Mouse (Mus musculus) ovary, adult 18-20 months (tissue): ENCODE results near the gene Exoc6.

Experiments used
- DNase-seq: peaks from one replicate; pipeline ENCODE4 v3.0.0; 2022; ENCODE audit warnings: low spot score, mixed read lengths

Gene Exoc6

GRCm38 (mm10) chr19:37579607-37580006, 29.4 kb downstream of the Exoc6 start:
- no peak for DNase-seq

- no peak for DNase-seq
Observed at GRCm38 (mm10) chr19:37580438-37580837, 30.2 kb downstream of the Exoc6 start.

DNA sequence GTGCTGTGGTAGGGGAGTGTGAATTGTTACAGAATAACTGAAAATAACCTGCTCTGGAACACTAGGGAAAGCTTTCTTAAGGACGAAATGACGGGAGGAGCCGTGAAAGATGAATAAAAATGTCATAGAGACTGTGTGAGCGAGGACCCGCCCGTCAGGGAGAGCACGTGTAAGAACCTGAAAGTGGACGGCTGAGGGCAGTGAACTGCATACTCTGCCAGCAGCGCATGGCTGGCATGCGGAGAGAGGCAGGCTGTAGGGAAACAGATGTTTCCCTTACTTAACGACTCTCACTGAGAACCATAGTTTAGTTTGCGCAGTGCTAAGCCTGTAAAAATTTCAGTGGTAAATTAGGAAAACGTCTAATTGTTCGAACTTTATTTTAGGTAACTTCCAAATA, 35.0 kb downstream of the Exoc6 start:
- no peak for DNase-seq

DNA sequence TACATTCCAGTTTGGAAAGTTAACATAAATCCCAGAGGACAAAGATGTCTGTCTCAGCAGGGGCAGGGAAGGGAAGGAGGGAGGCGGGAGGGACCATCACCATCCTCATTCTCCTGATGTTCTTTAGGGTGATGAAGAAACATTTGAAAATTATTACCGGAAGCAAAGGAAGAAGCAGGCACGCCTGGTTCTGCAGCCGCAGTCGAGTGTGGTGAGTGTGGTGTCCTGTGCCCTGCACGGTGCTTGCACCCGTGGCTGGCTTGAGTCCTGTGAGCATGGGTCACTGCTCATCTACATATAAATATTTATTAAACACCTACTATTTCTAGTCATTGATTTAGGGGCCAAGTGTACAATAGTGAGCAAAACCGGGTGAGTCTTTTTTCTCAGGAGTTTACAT, 35.5 kb downstream of the Exoc6 start:
- no peak for DNase-seq

- DNase-seq = no peak
Observed at GRCm38 (mm10) chr19:37590544-37590943, 40.3 kb downstream of the Exoc6 start.

GRCm38 (mm10) chr19:37601968-37602848, 52.0 kb downstream of the Exoc6 start:
- no peak for DNase-seq

- no peak for DNase-seq
Observed at GRCm38 (mm10) chr19:37609991-37610390, 59.8 kb downstream of the Exoc6 start.

GRCm38 (mm10) chr19:37612893-37613292, 62.7 kb downstream of the Exoc6 start:
- no peak for DNase-seq

DNA sequence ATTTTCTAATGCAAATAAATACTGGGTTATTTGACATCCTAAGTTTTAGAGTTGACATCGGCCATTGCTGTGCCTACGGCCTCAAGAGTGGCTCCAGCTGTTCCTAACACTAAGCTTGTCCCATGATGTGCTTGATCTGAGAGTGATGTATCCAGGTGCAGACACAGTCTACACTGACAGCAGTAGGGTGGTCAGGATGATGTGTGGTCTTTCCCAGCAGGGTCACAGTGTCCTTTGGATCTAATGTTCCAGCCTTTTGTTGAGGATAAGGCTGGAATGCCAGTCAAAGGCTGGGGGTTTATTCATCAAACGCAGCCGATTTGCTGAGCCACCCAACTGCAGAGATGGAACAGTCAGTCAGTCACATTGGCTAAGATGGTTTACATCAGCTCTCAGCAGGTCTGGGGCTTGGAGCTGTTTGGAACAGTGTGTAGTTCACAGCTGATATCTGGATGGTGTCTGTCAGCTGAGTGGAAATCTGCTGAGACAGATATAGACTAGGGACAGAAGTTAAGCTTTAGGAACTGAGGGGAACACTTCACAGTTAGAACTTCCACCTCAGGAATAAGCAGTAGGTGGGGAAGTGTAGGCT, 64.9 kb downstream of the Exoc6 start:
- DNase-seq = no peak

- DNase-seq = no peak
Observed at GRCm38 (mm10) chr19:37647994-37648393, 97.8 kb downstream of the Exoc6 start.

GRCm38 (mm10) chr19:37650526-37650925, 100.3 kb downstream of the Exoc6 start:
- DNase-seq = no peak

GRCm38 (mm10) chr19:37654012-37654411, 103.8 kb downstream of the Exoc6 start:
- DNase-seq = no peak

DNA sequence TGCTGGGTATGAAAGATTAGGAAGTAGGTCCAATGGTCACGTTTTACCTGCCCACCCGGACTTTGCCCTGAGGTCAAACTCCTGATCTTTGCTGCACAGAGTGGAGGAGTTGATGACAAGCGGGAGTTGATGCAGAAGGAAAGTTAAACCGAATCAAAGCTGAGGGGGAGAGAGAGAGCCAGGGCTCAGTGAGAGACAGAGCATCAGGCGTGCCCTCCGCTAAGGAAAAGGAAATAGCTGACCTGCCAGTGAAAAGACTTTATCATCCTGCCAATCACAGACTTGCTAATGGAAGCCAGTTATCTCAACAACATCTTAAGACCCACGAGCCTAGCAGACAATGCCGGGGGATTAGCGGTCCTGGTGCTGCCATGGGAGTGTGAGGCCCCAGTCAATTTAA, 106.2 kb downstream of the Exoc6 start:
- no peak for DNase-seq

DNA sequence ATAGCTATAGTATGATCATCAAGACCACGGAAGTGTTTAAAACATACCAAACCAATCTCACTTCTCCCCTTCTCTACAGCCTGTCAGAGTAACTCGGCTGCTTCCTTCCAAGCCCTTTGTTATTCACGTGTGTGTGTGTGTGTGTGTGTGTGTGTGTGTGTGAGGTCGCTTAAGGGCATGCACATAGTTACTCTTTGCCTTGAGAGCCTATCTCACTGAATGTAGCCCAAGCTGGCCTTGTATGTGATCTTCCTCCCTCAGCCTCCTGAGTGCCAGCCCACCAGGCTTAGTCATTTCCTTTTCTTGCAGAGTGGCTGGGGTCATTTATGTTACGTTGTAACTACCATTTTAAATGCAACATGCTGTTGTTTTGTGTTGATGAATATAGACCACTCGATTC, 115.0 kb downstream of the Exoc6 start:
- no peak for DNase-seq

- no peak for DNase-seq
Observed at GRCm38 (mm10) chr19:37667855-37668594, 117.8 kb downstream of the Exoc6 start.

DNA sequence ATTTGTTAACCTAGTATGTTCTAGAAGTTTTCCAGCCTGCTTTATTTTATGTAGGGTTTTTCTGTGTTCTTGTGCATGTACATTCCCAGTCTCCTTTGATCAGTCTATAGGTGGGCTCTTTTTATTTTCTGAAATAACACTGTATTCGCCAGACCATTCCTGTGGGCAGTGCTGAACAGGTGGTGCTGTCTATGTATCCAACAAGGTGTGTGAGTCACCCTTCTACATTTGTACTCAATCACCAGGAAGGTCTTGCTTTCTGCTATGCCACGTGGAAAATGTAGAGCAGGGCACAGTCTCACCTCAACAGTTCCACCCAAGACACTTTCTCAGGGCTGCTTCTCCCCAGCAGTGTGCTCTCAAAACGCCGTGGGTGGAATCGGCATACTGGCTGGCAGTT, 118.4 kb downstream of the Exoc6 start:
- no peak for DNase-seq

DNA sequence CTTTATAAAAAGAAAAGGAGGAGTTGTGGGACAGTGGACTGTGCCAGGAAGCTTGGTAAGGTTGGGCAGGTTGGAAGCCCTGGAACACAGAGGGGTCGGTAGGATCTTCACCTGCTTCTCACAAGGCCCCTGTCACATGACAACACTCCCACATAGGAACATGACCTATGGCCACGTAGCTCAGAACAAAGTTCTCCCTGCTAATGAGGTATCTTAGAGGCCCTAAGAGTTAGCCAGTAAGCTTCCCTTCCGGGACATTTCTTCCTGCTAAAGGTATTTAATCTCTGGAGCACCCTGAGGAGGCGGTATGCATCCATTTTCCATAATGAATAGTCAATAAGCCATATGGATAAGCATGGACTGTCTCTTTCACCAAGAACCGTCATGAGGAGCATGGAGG, 119.3 kb downstream of the Exoc6 start:
- no peak for DNase-seq

DNA sequence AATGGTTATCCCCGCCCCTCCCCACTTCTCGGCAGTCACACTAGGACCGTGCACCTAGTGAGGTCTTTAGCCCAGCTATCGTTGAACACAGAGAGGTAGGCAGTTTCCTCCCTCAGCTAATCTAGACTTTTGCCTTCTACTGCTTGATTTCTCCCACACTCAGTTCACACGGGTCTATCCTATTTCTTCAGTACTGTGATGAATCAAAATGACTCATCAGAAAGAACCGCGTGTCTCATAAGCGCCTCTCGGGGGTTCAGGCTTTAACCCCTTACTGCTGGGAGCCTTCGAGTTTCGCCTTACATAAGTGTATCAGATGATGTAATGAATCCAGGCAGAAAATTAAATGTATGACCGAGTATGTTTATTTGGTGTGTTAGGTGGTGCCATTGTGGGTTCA, 123.2 kb downstream of the Exoc6 start:
- no peak for DNase-seq

GRCm38 (mm10) chr19:37685281-37685680, 135.1 kb downstream of the Exoc6 start, which contains the start of gene Cyp26c1:
Gene Cyp26c1 (plus strand): TSS chr19:37685581.
- DNase-seq = no peak

DNA sequence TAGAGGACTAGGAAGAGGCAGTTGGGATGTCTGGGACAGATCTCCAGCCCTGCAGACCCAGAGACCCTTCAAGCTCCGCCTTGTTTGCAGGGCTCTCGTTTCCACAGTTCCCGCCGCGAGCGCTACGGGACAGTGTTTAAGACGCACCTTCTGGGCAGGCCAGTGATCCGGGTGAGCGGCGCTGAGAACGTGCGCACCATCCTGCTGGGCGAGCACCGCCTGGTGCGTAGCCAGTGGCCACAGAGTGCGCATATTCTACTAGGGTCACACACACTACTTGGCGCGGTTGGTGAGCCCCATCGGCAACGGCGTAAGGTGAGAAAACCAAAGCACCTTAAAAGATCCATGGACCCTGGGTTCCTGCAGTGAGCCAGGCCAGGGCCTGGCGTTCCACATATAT, 136.1 kb downstream of the Exoc6 start:
- no peak for DNase-seq

DNA sequence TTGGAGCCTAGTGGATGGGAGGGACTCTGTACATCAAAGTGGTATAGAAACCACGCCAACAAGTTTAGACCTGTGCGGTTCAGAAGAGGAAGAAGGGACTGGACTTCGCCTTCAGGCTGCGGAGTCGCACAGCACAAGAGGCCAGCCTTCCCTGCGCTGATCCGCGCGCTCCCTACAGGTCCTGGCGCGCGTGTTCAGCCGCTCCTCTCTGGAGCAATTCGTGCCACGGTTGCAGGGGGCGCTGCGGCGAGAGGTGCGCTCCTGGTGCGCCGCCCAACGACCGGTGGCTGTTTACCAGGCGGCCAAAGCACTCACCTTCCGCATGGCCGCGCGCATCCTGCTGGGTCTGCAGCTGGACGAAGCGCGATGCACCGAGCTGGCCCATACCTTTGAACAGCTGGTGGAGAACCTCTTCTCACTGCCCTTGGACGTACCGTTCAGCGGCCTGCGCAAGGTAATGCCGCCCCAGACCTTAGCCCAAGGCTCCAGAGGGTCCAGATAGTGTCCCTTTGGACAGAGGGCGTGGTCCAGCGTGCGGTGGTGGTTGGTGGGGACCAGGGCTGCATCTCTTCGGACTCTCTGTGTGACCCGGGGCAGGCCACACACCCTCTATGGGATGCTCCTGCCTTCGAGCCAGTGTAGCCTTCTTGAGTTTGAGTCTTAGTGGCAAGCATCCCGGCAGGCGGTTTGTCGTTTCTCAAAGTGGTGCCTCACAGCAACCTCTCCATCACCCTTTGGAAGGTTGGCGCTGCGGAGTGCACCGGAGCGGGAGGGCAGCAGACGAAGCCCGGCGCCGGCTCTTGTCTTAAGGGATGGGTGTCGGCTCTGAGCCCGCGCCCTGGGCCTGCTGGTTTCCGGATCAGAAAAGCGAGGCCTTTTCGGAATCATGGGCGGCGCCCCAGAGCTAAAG, 137.0 kb downstream of the Exoc6 start:
- DNase-seq = no peak

DNA sequence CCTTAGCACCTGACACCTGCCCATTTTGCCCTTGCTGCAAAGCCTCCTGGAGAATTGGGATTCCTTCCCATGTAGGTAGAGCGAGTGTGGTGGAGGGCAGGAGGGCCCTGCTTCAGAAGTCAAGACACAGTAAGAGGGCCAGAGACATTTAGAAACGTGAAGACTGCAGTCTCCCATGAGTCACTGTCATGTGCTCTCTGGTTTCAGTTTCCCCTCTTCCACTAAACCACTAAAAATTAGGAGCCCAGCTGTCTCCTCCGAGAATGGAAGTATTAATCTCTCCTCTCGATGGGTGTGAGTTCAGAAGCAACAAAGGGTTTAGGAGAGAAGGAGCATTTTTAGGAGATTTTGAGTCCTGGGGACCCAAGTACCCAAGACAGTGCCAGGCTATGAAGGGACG, 139.3 kb downstream of the Exoc6 start:
- no peak for DNase-seq
